Mouse (Mus musculus): ENCODE results near the gene Thsd7b. TPM values are rescaled to one million over a fixed set of nuclear protein-coding genes. Genes with fewer than 3 reads are reported as not detected.
"Not testable (repeated sequence)": the region's sequence is repeated elsewhere in the genome, so short reads cannot be mapped to it uniquely, and the experiment has no call there.

The Thsd7b gene
- polyA plus RNA-seq, 1 experiment: 0.11 TPM

GRCm38 (mm10) chr1:129947026-129947425 is 673.9 kb downstream of the Thsd7b start:
- no peak for DNase-seq
- Histone ChIP-seq H3K36me3 (ENCODE audit: control insufficient read depth, insufficient read depth, low read length) (no peaks in the 10 kb centered on the region), H3K27me3 (replicated peaks; ENCODE audit: control insufficient read depth, insufficient read depth, low read length) (no peaks in the 10 kb centered on the region), H3K4me3 (ENCODE audit: insufficient read depth, low read depth, low read length) (no peak overlapping the region), H3K4me1 (ENCODE audit: control insufficient read depth, insufficient read depth, low read length) (no peaks in the 10 kb centered on the region), H3K27ac (ENCODE audit: insufficient read depth, low read depth, low read length) (no peak overlapping the region)
- WGBS: 70% methylated on average over 4 of the region's 4 CpGs
- no peak for TF ChIP-seq CTCF (conservative IDR thresholded peaks at IDR 0.05; ENCODE audit: insufficient read depth, insufficient read length, low read depth, low read length)
- TF ChIP-seq POLR2A (IDR thresholded peaks at IDR 0.05; ENCODE audit: low read depth, low read length): no peak

- 68% methylated on average over 1 of the region's 1 CpGs for WGBS
- no peak overlapping the region for H3K4me3 ChIP-seq (ENCODE audit: insufficient read depth, low read depth, low read length)
- no peaks in the 10 kb centered on the region for H3K27me3 ChIP-seq (replicated peaks; ENCODE audit: control insufficient read depth, insufficient read depth, low read length)
- DNase-seq: no peak
- no peaks in the 10 kb centered on the region for H3K36me3 ChIP-seq (ENCODE audit: control insufficient read depth, insufficient read depth, low read length)
- H3K4me1 ChIP-seq (ENCODE audit: control insufficient read depth, insufficient read depth, low read length): no peaks in the 10 kb centered on the region
- no peak overlapping the region for H3K27ac ChIP-seq (ENCODE audit: insufficient read depth, low read depth, low read length)
- no peak for TF ChIP-seq POLR2A (IDR thresholded peaks at IDR 0.05; ENCODE audit: low read depth, low read length)
- no peak for TF ChIP-seq CTCF (conservative IDR thresholded peaks at IDR 0.05; ENCODE audit: insufficient read depth, insufficient read length, low read depth, low read length)
These were observed 682.4 kb downstream of the Thsd7b start for GRCm38 (mm10) chr1:129955478-129955877.

- TF ChIP-seq CTCF (conservative IDR thresholded peaks at IDR 0.05; ENCODE audit: insufficient read depth, insufficient read length, low read depth, low read length) (no peak), POLR2A (IDR thresholded peaks at IDR 0.05; ENCODE audit: low read depth, low read length) (no peak)
- no peak overlapping the region for H3K27ac ChIP-seq (ENCODE audit: insufficient read depth, low read depth, low read length)
- no peaks in the 10 kb centered on the region for H3K36me3 ChIP-seq (ENCODE audit: control insufficient read depth, insufficient read depth, low read length)
- H3K4me1 ChIP-seq (ENCODE audit: control insufficient read depth, insufficient read depth, low read length): no peaks in the 10 kb centered on the region
- WGBS: 66% methylated on average over 4 of the region's 4 CpGs
- no peak overlapping the region for H3K4me3 ChIP-seq (ENCODE audit: insufficient read depth, low read depth, low read length)
- DNase-seq: no peak
- no peaks in the 10 kb centered on the region for H3K27me3 ChIP-seq (replicated peaks; ENCODE audit: control insufficient read depth, insufficient read depth, low read length)
These were observed 683.5 kb downstream of the Thsd7b start for GRCm38 (mm10) chr1:129956625-129957024.

GRCm38 (mm10) chr1:129959352-129959751 is 686.2 kb downstream of the Thsd7b start:
- H3K27ac ChIP-seq (ENCODE audit: insufficient read depth, low read depth, low read length); H3K27me3 ChIP-seq (replicated peaks; ENCODE audit: control insufficient read depth, insufficient read depth, low read length); H3K36me3 ChIP-seq (ENCODE audit: control insufficient read depth, insufficient read depth, low read length); DNase-seq; H3K4me1 ChIP-seq (ENCODE audit: control insufficient read depth, insufficient read depth, low read length); H3K4me3 ChIP-seq (ENCODE audit: insufficient read depth, low read depth, low read length): not testable (repeated sequence)
- 61% methylated on average over 2 of the region's 2 CpGs for WGBS

GRCm38 (mm10) chr1:129963166-129963565 is 690.1 kb downstream of the Thsd7b start:
- no peaks in the 10 kb centered on the region for H3K4me1 ChIP-seq (ENCODE audit: control insufficient read depth, insufficient read depth, low read length)
- DNase-seq: no peak
- H3K36me3 ChIP-seq (ENCODE audit: control insufficient read depth, insufficient read depth, low read length): no peaks in the 10 kb centered on the region
- no peak overlapping the region for H3K27ac ChIP-seq (ENCODE audit: insufficient read depth, low read depth, low read length)
- no peak for TF ChIP-seq POLR2A (IDR thresholded peaks at IDR 0.05; ENCODE audit: low read depth, low read length)
- WGBS: 88% methylated on average over 2 of the region's 2 CpGs
- H3K27me3 ChIP-seq (replicated peaks; ENCODE audit: control insufficient read depth, insufficient read depth, low read length): no peaks in the 10 kb centered on the region
- H3K4me3 ChIP-seq (ENCODE audit: insufficient read depth, low read depth, low read length): no peak overlapping the region

GRCm38 (mm10) chr1:129989247-129989646 is 716.1 kb downstream of the Thsd7b start:
- DNase-seq; H3K4me3 ChIP-seq (ENCODE audit: insufficient read depth, low read depth, low read length); H3K36me3 ChIP-seq (ENCODE audit: control insufficient read depth, insufficient read depth, low read length); H3K27ac ChIP-seq (ENCODE audit: insufficient read depth, low read depth, low read length); H3K27me3 ChIP-seq (replicated peaks; ENCODE audit: control insufficient read depth, insufficient read depth, low read length); H3K4me1 ChIP-seq (ENCODE audit: control insufficient read depth, insufficient read depth, low read length): not testable (repeated sequence)

- WGBS: 73% methylated on average over 2 of the region's 2 CpGs
- no peak overlapping the region for H3K4me3 ChIP-seq (ENCODE audit: insufficient read depth, low read depth, low read length)
- TF ChIP-seq CTCF (conservative IDR thresholded peaks at IDR 0.05; ENCODE audit: insufficient read depth, insufficient read length, low read depth, low read length) (no peak), POLR2A (IDR thresholded peaks at IDR 0.05; ENCODE audit: low read depth, low read length) (no peak)
These were observed 717.7 kb downstream of the Thsd7b start for GRCm38 (mm10) chr1:129990821-129991220.

GRCm38 (mm10) chr1:130055012-130055411 is 781.9 kb downstream of the Thsd7b start:
- Histone ChIP-seq H3K4me1 (ENCODE audit: control insufficient read depth, insufficient read depth, low read length) (no peaks in the 10 kb centered on the region), H3K27ac (ENCODE audit: insufficient read depth, low read depth, low read length) (no peak overlapping the region), H3K36me3 (ENCODE audit: control insufficient read depth, insufficient read depth, low read length) (no peaks in the 10 kb centered on the region), H3K4me3 (ENCODE audit: insufficient read depth, low read depth, low read length) (no peak overlapping the region), H3K27me3 (replicated peaks; ENCODE audit: control insufficient read depth, insufficient read depth, low read length) (no peaks in the 10 kb centered on the region)
- no peak for DNase-seq
- TF ChIP-seq CTCF (conservative IDR thresholded peaks at IDR 0.05; ENCODE audit: insufficient read depth, insufficient read length, low read depth, low read length) (no peak), POLR2A (IDR thresholded peaks at IDR 0.05; ENCODE audit: low read depth, low read length) (no peak)

More at GRCm38 (mm10) chr1:129990821-129991220, 717.7 kb downstream of the Thsd7b start:
- no peak overlapping the region for H3K27ac ChIP-seq (ENCODE audit: insufficient read depth, low read depth, low read length)
- H3K27me3 ChIP-seq (replicated peaks; ENCODE audit: control insufficient read depth, insufficient read depth, low read length): no peaks in the 10 kb centered on the region
- H3K4me1 ChIP-seq (ENCODE audit: control insufficient read depth, insufficient read depth, low read length): no peaks in the 10 kb centered on the region
- no peaks in the 10 kb centered on the region for H3K36me3 ChIP-seq (ENCODE audit: control insufficient read depth, insufficient read depth, low read length)
- DNase-seq: no peak
